Mouse (Mus musculus) olfactory bulb, adult 2 months (tissue): ENCODE measurements around the gene Slc25a23.

ENCODE experiments used
- CTCF ChIP-seq: fragments of 200-500 bp; IDR thresholded peaks from 2 replicates; pipeline ENCODE4 v1.5.1; 2012; ENCODE audit warnings: low read depth, mild to moderate bottlenecking, low read length, moderate library complexity; ENCODE audit not compliant: insufficient read depth
- POLR2A ChIP-seq: fragments of 200-500 bp; IDR thresholded peaks from 2 replicates; pipeline ENCODE4 v1.6.1; 2012; ENCODE audit warnings: mild to moderate bottlenecking, low read depth, low read length, moderate library complexity; ENCODE audit not compliant: insufficient read depth

DNA sequence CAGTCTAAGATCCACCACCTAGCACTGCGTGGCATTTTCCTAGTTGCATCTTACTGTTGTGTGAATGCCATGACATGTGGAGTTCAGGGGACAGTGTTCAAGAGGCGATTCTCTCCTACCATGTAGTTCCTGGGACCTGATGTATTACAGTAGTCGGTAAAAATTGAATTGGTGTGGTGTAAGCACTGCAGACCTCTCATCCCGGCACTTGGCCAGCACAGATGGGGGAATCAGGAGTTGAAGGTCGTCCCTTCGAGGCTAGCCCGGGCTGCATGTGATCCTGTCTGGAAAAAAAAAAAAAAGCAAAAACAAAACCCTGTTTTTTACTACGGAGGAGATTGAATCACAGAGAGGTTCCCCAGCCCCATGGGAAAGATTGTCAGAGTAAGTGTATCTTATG, 64.6 kb downstream of the Slc25a23 start:
- TF ChIP-seq CTCF (no peak), POLR2A (no peak)
